Mouse (Mus musculus) erythroblast, embryonic 14.5 days (primary cell): ENCODE results near the gene Olfr114. TPM values are rescaled to one million over a fixed set of nuclear protein-coding genes. Genes with fewer than 3 reads are reported as not detected.

ENCODE experiments used
- H3K27me3 ChIP-seq: 2 replicates; pipeline ENCODE4 v1.6.1; 2012; ENCODE audit warnings: inconsistent platforms; ENCODE audit not compliant: control insufficient read depth
- H3K36me3 ChIP-seq: 2 replicates; pipeline ENCODE4 v1.6.1; 2012; ENCODE audit warnings: mild to moderate bottlenecking, inconsistent platforms; ENCODE audit not compliant: control insufficient read depth
- H3K4me1 ChIP-seq: 2 replicates; pipeline ENCODE4 v1.6.1; 2012; ENCODE audit warnings: inconsistent platforms; ENCODE audit not compliant: control insufficient read depth
- H3K4me3 ChIP-seq: replicated peaks from 2 replicates; pipeline ENCODE3; 2012; ENCODE audit warnings: moderate library complexity, mild to moderate bottlenecking, inconsistent platforms
- H3K9me3 ChIP-seq: 2 replicates; pipeline ENCODE4 v1.6.1; 2012; ENCODE audit warnings: low read length, inconsistent platforms, mixed read lengths; ENCODE audit not compliant: control insufficient read depth
- GATA1 ChIP-seq: IDR thresholded peaks from 2 replicates; pipeline ENCODE4 v1.6.1; 2012; ENCODE audit warnings: low read length, inconsistent platforms, mixed read lengths
- TAL1 ChIP-seq: IDR thresholded peaks from 3 replicates; pipeline ENCODE4 v1.6.1; 2012; ENCODE audit warnings: low read length, inconsistent platforms, mixed read lengths
- polyA plus RNA-seq: library from polyadenylated mRNA; stranded (reverse); fragments of >175 nt; gene quantifications from 2 replicates; pipeline ENCODE4 v1.2.3, GENCODE M21; 2012

Olfr114 gene
- polyA plus RNA-seq: not detected in 2 replicates

- Histone ChIP-seq H3K36me3 (no peaks in the 10 kb centered on the region), H3K4me1 (no peaks in the 10 kb centered on the region), H3K4me3 (no peak within 1 kb of the TSS), H3K9me3 (no peaks in the 10 kb centered on the region), H3K27me3 (no peaks in the 10 kb centered on the region)
- TF ChIP-seq TAL1: no peak
Observed at GRCm38 (mm10) chr17:37592643-37593042, at the start of gene Olfr114. Gene Olfr114 (minus strand): TSS chr17:37592743.

DNA sequence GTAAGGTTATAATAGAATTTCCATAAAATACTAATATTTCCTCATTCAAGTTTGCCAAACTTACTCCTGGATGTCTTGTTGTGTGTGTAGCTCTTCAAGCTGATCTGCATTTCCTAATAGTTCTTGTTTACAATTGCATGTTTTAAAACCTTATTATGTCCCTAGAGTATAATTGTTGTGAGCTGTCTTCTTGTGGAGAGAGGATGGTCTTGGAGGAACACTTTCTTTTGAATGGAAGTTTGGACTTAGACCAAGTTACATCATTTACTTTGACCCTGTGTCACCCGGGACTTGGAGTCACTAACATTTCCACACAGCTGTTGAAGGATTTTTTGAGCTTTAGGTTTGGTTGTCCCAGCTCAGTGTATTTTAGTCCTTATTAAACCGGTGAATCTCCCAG lies 34.5 kb upstream of the Olfr114 start, which contains the start of the genes Olfr115 and Olfr116:
TSS of gene Olfr115 (minus strand) at position 101 of the 400 bp plus-strand sequence.
TSS of gene Olfr116 (minus strand) at position 191 of the 400 bp plus-strand sequence.
- Histone ChIP-seq H3K4me3 (no peak within 1 kb of the TSS), H3K9me3 (peaks cover 4% of the 10 kb centered on the region)
- TF ChIP-seq GATA1 (no peak), TAL1 (no peak)

GRCm38 (mm10) chr17:37577563-37577962 lies 15.0 kb downstream of the Olfr114 start, which contains the start of gene Olfr113:
Gene Olfr113 (minus strand): TSS chr17:37577663.
- Histone ChIP-seq H3K27me3 (no peaks in the 10 kb centered on the region), H3K36me3 (no peaks in the 10 kb centered on the region), H3K4me3 (no peak within 1 kb of the TSS), H3K9me3 (no peaks in the 10 kb centered on the region), H3K4me1 (no peaks in the 10 kb centered on the region)
- TF ChIP-seq GATA1 (no peak), TAL1 (no peak)

More for the DNA sequence above, 34.5 kb upstream of the Olfr114 start, which contains the start of the genes Olfr115 and Olfr116:
- no peaks in the 10 kb centered on the region for H3K4me1 ChIP-seq
- H3K27me3 ChIP-seq: no peaks in the 10 kb centered on the region
- no peaks in the 10 kb centered on the region for H3K36me3 ChIP-seq

DNA sequence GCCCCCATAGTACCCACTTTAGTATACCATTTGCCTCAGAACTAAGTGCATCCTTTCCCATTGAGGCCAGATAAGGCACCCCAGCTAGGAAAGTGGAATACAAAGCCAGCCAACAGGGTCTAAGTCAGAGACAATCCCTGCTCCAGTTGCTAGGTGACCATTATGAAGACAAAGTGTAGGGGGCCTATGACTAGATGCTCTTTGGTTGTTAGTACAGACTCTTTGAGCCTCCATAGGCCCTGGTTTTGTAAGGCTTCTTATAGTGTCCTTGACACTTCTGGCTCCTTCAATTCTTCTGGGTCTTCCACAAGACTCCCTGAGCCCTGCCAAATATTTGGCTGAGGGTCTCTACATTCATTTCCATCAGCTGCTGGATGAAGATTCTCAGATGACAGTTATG lies 23.2 kb downstream of the Olfr114 start, which contains the start of gene Olfr112:
TSS of gene Olfr112 (minus strand) at position 101 of the 400 bp plus-strand sequence.
- Histone ChIP-seq H3K4me1 (no peaks in the 10 kb centered on the region), H3K9me3 (no peaks in the 10 kb centered on the region), H3K36me3 (no peaks in the 10 kb centered on the region), H3K27me3 (no peaks in the 10 kb centered on the region), H3K4me3 (no peak within 1 kb of the TSS)
- no peak for TF ChIP-seq GATA1
- TF ChIP-seq TAL1: no peak

GRCm38 (mm10) chr17:37558913-37559615 lies 33.5 kb downstream of the Olfr114 start:
- Histone ChIP-seq H3K27me3 (no peaks in the 10 kb centered on the region), H3K4me3 (no peak overlapping the region), H3K4me1 (no peaks in the 10 kb centered on the region), H3K36me3 (no peaks in the 10 kb centered on the region), H3K9me3 (no peaks in the 10 kb centered on the region; the same call in 1 of the 2 replicates)
- no peak for TF ChIP-seq TAL1
- TF ChIP-seq GATA1: no peak

- TF ChIP-seq TAL1 (no peak), GATA1 (no peak)
- no peaks in the 10 kb centered on the region for H3K27me3 ChIP-seq
- H3K4me1 ChIP-seq: no peaks in the 10 kb centered on the region
- H3K36me3 ChIP-seq: no peaks in the 10 kb centered on the region
- no peak overlapping the region for H3K4me3 ChIP-seq
- no peaks in the 10 kb centered on the region for H3K9me3 ChIP-seq
Observed at GRCm38 (mm10) chr17:37543800-37544435, 48.6 kb downstream of the Olfr114 start.

DNA sequence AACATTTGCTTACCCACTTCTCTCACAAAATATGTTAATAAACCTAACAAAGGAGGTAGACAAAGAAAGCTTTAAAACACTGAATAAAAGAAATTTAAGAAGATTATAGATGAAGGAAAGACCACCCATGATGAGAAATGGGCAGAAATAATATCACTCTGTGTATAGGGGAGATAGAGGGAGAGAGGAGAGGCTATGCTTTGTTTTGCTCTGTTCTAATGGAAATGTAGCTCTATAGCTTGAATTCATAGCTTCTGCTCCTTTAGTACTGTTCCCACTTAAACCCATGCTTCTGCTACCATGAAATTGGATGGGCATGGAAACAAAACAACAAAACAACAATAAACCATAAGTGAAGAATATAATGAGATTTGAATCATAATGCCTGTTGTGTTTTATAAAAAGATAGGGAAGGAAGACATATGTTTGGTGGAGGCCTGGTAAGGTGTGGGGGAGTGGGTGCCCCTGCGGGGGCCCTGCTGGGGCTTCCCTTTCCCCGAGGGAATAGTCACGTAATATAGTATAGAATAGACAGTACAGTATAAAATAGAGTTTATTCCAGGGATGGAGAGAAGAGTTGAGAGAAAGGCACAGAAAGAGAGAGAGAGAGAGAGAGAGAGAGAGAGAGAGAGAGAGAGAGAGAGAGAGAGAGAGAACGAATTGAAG lies 51.0 kb downstream of the Olfr114 start:
- Histone ChIP-seq H3K4me3 (no peak overlapping the region), H3K27me3 (no peaks in the 10 kb centered on the region), H3K9me3 (no peaks in the 10 kb centered on the region), H3K36me3 (no peaks in the 10 kb centered on the region), H3K4me1 (no peaks in the 10 kb centered on the region)
- TF ChIP-seq GATA1 (no peak), TAL1 (no peak)

Other genes starting within 250 kb of the Olfr114 start
- not detected in 2 replicates for gene Olfr104-ps, start 233.2 kb downstream of the Olfr114 start, polyA plus RNA-seq
- not detected in 2 replicates for gene Olfr105-ps, start 213.7 kb downstream of the Olfr114 start, polyA plus RNA-seq
- not detected in 2 replicates for gene Olfr106-ps, start 202.3 kb downstream of the Olfr114 start, polyA plus RNA-seq
- gene Olfr107, start 193.5 kb downstream of the Olfr114 start, polyA plus RNA-seq: not detected in 2 replicates
- not detected in 2 replicates for gene Olfr108, start 147.3 kb downstream of the Olfr114 start, polyA plus RNA-seq
- gene Olfr109, start 133.8 kb downstream of the Olfr114 start, polyA plus RNA-seq: not detected in 2 replicates
- not detected in 2 replicates for gene H2-M2, start 109.2 kb downstream of the Olfr114 start, polyA plus RNA-seq
- 0.02 TPM in 1 of 2 replicates, not detected in the other for gene Olfr110, start 100.3 kb downstream of the Olfr114 start, polyA plus RNA-seq
- gene Olfr111, start 84.7 kb downstream of the Olfr114 start, polyA plus RNA-seq: not detected in 2 replicates
- not detected in 2 replicates for gene Olfr112, start 23.3 kb downstream of the Olfr114 start, polyA plus RNA-seq
- gene Olfr113, start 15.1 kb downstream of the Olfr114 start, polyA plus RNA-seq: not detected in 2 replicates
- gene Olfr115, start 34.4 kb upstream of the Olfr114 start, polyA plus RNA-seq: not detected in 2 replicates
- not detected in 2 replicates for gene Olfr116, start 34.5 kb upstream of the Olfr114 start, polyA plus RNA-seq
- gene Olfr117, start 71.0 kb upstream of the Olfr114 start, polyA plus RNA-seq: not detected in 2 replicates
- gene Olfr118, start 74.2 kb upstream of the Olfr114 start, polyA plus RNA-seq: not detected in 2 replicates
- not detected in 2 replicates for gene Olfr119, start 103.8 kb upstream of the Olfr114 start, polyA plus RNA-seq
- not detected in 2 replicates for gene Olfr120, start 129.1 kb upstream of the Olfr114 start, polyA plus RNA-seq
- not detected in 2 replicates for gene Olfr121, start 156.1 kb upstream of the Olfr114 start, polyA plus RNA-seq
- gene Olfr122, start 175.9 kb upstream of the Olfr114 start, polyA plus RNA-seq: not detected in 2 replicates
- gene Olfr123, start 200.8 kb upstream of the Olfr114 start, polyA plus RNA-seq: 0.03 TPM in 1 of 2 replicates, not detected in the other
- not detected in 2 replicates for gene Olfr124, start 207.1 kb upstream of the Olfr114 start, polyA plus RNA-seq
- not detected in 2 replicates for gene Olfr125, start 240.2 kb upstream of the Olfr114 start, polyA plus RNA-seq